Mouse (Mus musculus): ENCODE data around the gene Relt. TPM values are rescaled to one million over a fixed set of nuclear protein-coding genes. Genes with fewer than 3 reads are reported as not detected.
A peak's percentile ranks its signal among the peaks of the same experiment; 100 is the strongest.
"Not testable (repeated sequence)": the region's sequence is repeated elsewhere in the genome, so short reads cannot be mapped to it uniquely, and the experiment has no call there.

Relt gene
- polyA plus RNA-seq, 1 experiment from 2014 or later, result 2.6 TPM

- H3K4me3 ChIP-seq (ENCODE audit: low read depth, low read length), result no peak overlapping the region
- H3K4me1 ChIP-seq (ENCODE audit: control insufficient read depth, insufficient read depth, low read length), result peaks cover 19% of the 10 kb centered on the region
- no peaks in the 10 kb centered on the region for H3K36me3 ChIP-seq (ENCODE audit: control insufficient read depth, insufficient read depth, low read length)
- H3K9me3 ChIP-seq (replicated peaks; ENCODE audit: control insufficient read depth, low read length), result no peaks in the 10 kb centered on the region
- DNase-seq (ENCODE audit: low spot score) (peak; percentile 71), ATAC-seq (peak; percentile 67)
- H3K4me2 ChIP-seq (ENCODE audit: low read length), result no peak overlapping the region
- WGBS, result 37% methylated on average over 5 of the region's 5 CpGs
- H3K9ac ChIP-seq (ENCODE audit: low read length), result no peak overlapping the region
- H3K27me3 ChIP-seq (replicated peaks; ENCODE audit: control insufficient read depth, insufficient read depth, low read length), result no peaks in the 10 kb centered on the region
- no peak overlapping the region for H3K27ac ChIP-seq (ENCODE audit: low read depth, low read length)
These were observed 8.4 kb downstream of the Relt start for GRCm38 (mm10) chr7:100854861-100855260.

- WGBS, result 52% methylated on average over 6 of the region's 6 CpGs
- no peak overlapping the region for H3K4me2 ChIP-seq (ENCODE audit: low read length)
- no peaks in the 10 kb centered on the region for H3K27me3 ChIP-seq (replicated peaks; ENCODE audit: control insufficient read depth, insufficient read depth, low read length)
- H3K9me3 ChIP-seq (replicated peaks; ENCODE audit: control insufficient read depth, low read length), result no peaks in the 10 kb centered on the region
- no peak overlapping the region for H3K4me3 ChIP-seq (ENCODE audit: low read depth, low read length)
- ATAC-seq (no peak), DNase-seq (ENCODE audit: low spot score) (no peak)
- H3K9ac ChIP-seq (ENCODE audit: low read length), result no peak overlapping the region
- no peak overlapping the region for H3K27ac ChIP-seq (ENCODE audit: low read depth, low read length)
- H3K36me3 ChIP-seq (ENCODE audit: control insufficient read depth, insufficient read depth, low read length), result no peaks in the 10 kb centered on the region
- H3K4me1 ChIP-seq (ENCODE audit: control insufficient read depth, insufficient read depth, low read length), result peaks cover 19% of the 10 kb centered on the region
These were observed 9.0 kb downstream of the Relt start for GRCm38 (mm10) chr7:100854137-100854814.

- Histone ChIP-seq H3K36me3 (ENCODE audit: control insufficient read depth, insufficient read depth, low read length) (no peaks in the 10 kb centered on the region), H3K9me3 (replicated peaks; ENCODE audit: control insufficient read depth, low read length) (no peaks in the 10 kb centered on the region), H3K27ac (ENCODE audit: low read depth, low read length) (no peak overlapping the region), H3K4me1 (ENCODE audit: control insufficient read depth, insufficient read depth, low read length) (peaks cover 19% of the 10 kb centered on the region), H3K27me3 (replicated peaks; ENCODE audit: control insufficient read depth, insufficient read depth, low read length) (no peaks in the 10 kb centered on the region), H3K9ac (ENCODE audit: low read length) (no peak overlapping the region), H3K4me2 (ENCODE audit: low read length) (no peak overlapping the region), H3K4me3 (ENCODE audit: low read depth, low read length) (no peak overlapping the region)
- DNase-seq (ENCODE audit: low spot score) (no peak), ATAC-seq (no peak)
- WGBS, result 83% methylated on average over 3 of the region's 3 CpGs
These were observed 9.8 kb downstream of the Relt start for GRCm38 (mm10) chr7:100853396-100853795.

GRCm38 (mm10) chr7:100851481-100852356 lies 11.5 kb downstream of the Relt start:
- Histone ChIP-seq H3K27me3 (replicated peaks; ENCODE audit: control insufficient read depth, insufficient read depth, low read length) (no peaks in the 10 kb centered on the region), H3K27ac (ENCODE audit: low read depth, low read length) (no peak overlapping the region), H3K9ac (ENCODE audit: low read length) (0 out of 2 replicates have a peak overlapping the region, but pooled peaks have one; percentile 13), H3K4me2 (ENCODE audit: low read length) (no peak overlapping the region), H3K4me1 (ENCODE audit: control insufficient read depth, insufficient read depth, low read length) (peaks cover 19% of the 10 kb centered on the region), H3K9me3 (replicated peaks; ENCODE audit: control insufficient read depth, low read length) (no peaks in the 10 kb centered on the region), H3K4me3 (ENCODE audit: low read depth, low read length) (no peak overlapping the region), H3K36me3 (ENCODE audit: control insufficient read depth, insufficient read depth, low read length) (no peaks in the 10 kb centered on the region)
- DNase-seq (ENCODE audit: low spot score), result peak; percentile 35
- WGBS, result 65% methylated on average over 9 of the region's 9 CpGs
- no peak for ATAC-seq

GRCm38 (mm10) chr7:100849508-100849907 lies 13.7 kb downstream of the Relt start:
- no peaks in the 10 kb centered on the region for H3K9me3 ChIP-seq (replicated peaks; ENCODE audit: control insufficient read depth, low read length)
- H3K4me2 ChIP-seq (ENCODE audit: low read length), result no peak overlapping the region
- H3K27ac ChIP-seq (ENCODE audit: low read depth, low read length), result no peak overlapping the region
- 0 out of 2 replicates have a peak, but pooled peaks cover 8% of the 10 kb centered on the region for H3K4me1 ChIP-seq (ENCODE audit: control insufficient read depth, insufficient read depth, low read length)
- no peaks in the 10 kb centered on the region for H3K36me3 ChIP-seq (ENCODE audit: control insufficient read depth, insufficient read depth, low read length)
- WGBS, result 98% methylated on average over 2 of the region's 2 CpGs
- no peaks in the 10 kb centered on the region for H3K27me3 ChIP-seq (replicated peaks; ENCODE audit: control insufficient read depth, insufficient read depth, low read length)
- ATAC-seq (no peak), DNase-seq (ENCODE audit: low spot score) (no peak)
- no peak overlapping the region for H3K9ac ChIP-seq (ENCODE audit: low read length)
- no peak overlapping the region for H3K4me3 ChIP-seq (ENCODE audit: low read depth, low read length)

- 23% methylated on average over 6 of the region's 6 CpGs for WGBS
These were observed 14.5 kb downstream of the Relt start for GRCm38 (mm10) chr7:100848744-100849143.

GRCm38 (mm10) chr7:100847131-100847530 lies 16.1 kb downstream of the Relt start:
- WGBS, result 89% methylated on average over 6 of the region's 6 CpGs
- Histone ChIP-seq H3K36me3 (ENCODE audit: control insufficient read depth, insufficient read depth, low read length) (no peaks in the 10 kb centered on the region; the same call in 1 of the 2 replicates), H3K9me3 (replicated peaks; ENCODE audit: control insufficient read depth, low read length) (no peaks in the 10 kb centered on the region), H3K4me1 (ENCODE audit: control insufficient read depth, insufficient read depth, low read length) (0 out of 2 replicates have a peak, but pooled peaks cover 3% of the 10 kb centered on the region), H3K4me3 (ENCODE audit: low read depth, low read length) (no peak overlapping the region), H3K4me2 (ENCODE audit: low read length) (no peak overlapping the region), H3K27me3 (replicated peaks; ENCODE audit: control insufficient read depth, insufficient read depth, low read length) (no peaks in the 10 kb centered on the region), H3K27ac (ENCODE audit: low read depth, low read length) (no peak overlapping the region), H3K9ac (ENCODE audit: low read length) (no peak overlapping the region)
- ATAC-seq (no peak), DNase-seq (ENCODE audit: low spot score) (no peak)

More at GRCm38 (mm10) chr7:100848744-100849143, 14.5 kb downstream of the Relt start:
- H3K9me3 ChIP-seq (replicated peaks; ENCODE audit: control insufficient read depth, low read length), result no peaks in the 10 kb centered on the region
- H3K4me2 ChIP-seq (ENCODE audit: low read length), result no peak overlapping the region
- no peak overlapping the region for H3K9ac ChIP-seq (ENCODE audit: low read length)
- 0 out of 2 replicates have a peak, but pooled peaks cover 3% of the 10 kb centered on the region for H3K4me1 ChIP-seq (ENCODE audit: control insufficient read depth, insufficient read depth, low read length)
- no peak for ATAC-seq
- no peak overlapping the region for H3K4me3 ChIP-seq (ENCODE audit: low read depth, low read length)
- H3K36me3 ChIP-seq (ENCODE audit: control insufficient read depth, insufficient read depth, low read length), result no peaks in the 10 kb centered on the region
- peak; percentile 67 for DNase-seq (ENCODE audit: low spot score)
- H3K27me3 ChIP-seq (replicated peaks; ENCODE audit: control insufficient read depth, insufficient read depth, low read length), result no peaks in the 10 kb centered on the region
- H3K27ac ChIP-seq (ENCODE audit: low read depth, low read length), result no peak overlapping the region

- WGBS, result 65% methylated on average over 7 of the region's 7 CpGs
- H3K9ac ChIP-seq (ENCODE audit: low read length); H3K36me3 ChIP-seq (ENCODE audit: control insufficient read depth, insufficient read depth, low read length); H3K27ac ChIP-seq (ENCODE audit: low read depth, low read length); H3K27me3 ChIP-seq (replicated peaks; ENCODE audit: control insufficient read depth, insufficient read depth, low read length); DNase-seq (ENCODE audit: low spot score); H3K4me2 ChIP-seq (ENCODE audit: low read length); H3K4me1 ChIP-seq (ENCODE audit: control insufficient read depth, insufficient read depth, low read length); H3K4me3 ChIP-seq (ENCODE audit: low read depth, low read length); ATAC-seq; H3K9me3 ChIP-seq (replicated peaks; ENCODE audit: control insufficient read depth, low read length): not testable (repeated sequence)
These were observed 17.2 kb downstream of the Relt start for GRCm38 (mm10) chr7:100846033-100846432.

- 57% methylated on average over 1 of the region's 1 CpGs for WGBS
- H3K4me2 ChIP-seq (ENCODE audit: low read length), result no peak overlapping the region
- H3K4me1 ChIP-seq (ENCODE audit: control insufficient read depth, insufficient read depth, low read length), result no peaks in the 10 kb centered on the region
- DNase-seq (ENCODE audit: low spot score), result no peak
- no peak for ATAC-seq
- peaks cover 4% of the 10 kb centered on the region; the same call in 1 of the 2 replicates for H3K36me3 ChIP-seq (ENCODE audit: control insufficient read depth, insufficient read depth, low read length)
- H3K9ac ChIP-seq (ENCODE audit: low read length), result no peak overlapping the region
- no peaks in the 10 kb centered on the region for H3K27me3 ChIP-seq (replicated peaks; ENCODE audit: control insufficient read depth, insufficient read depth, low read length)
- no peaks in the 10 kb centered on the region for H3K9me3 ChIP-seq (replicated peaks; ENCODE audit: control insufficient read depth, low read length)
- H3K4me3 ChIP-seq (ENCODE audit: low read depth, low read length), result no peak overlapping the region
- no peak overlapping the region for H3K27ac ChIP-seq (ENCODE audit: low read depth, low read length)
These were observed 17.8 kb downstream of the Relt start for GRCm38 (mm10) chr7:100845412-100845811.

Measured in forebrain, embryonic 14.5 days (tissue).